In genomic region chr19:9992011-9992958, GRCm38 (mm10) we compare ENCODE assay signal across 7 mouse cellular contexts. TPM values are rescaled to one million over a fixed set of nuclear protein-coding genes. Genes with fewer than 3 reads are reported as not detected.
DNase-seq lines count a peak whose midpoint lies in the region; ATAC-seq and TF ChIP-seq lines count a peak whose summit lies in the region.

No protein-coding gene starts in this region.

- H3K27ac ChIP-seq in layer of hippocampus, adult 2 months, result peak overlapping the region; percentile 79; the same call in 1 of the 2 replicates
- no peak overlapping the region for H3K27ac ChIP-seq in forebrain, embryonic 11.5 days (ENCODE audit: low read depth, low read length)
- no peak overlapping the region for H3K27ac ChIP-seq in intestine, postnatal 0 days (ENCODE audit: low read depth, low read length)
- H3K27ac ChIP-seq in neural tube, embryonic 14.5 days (ENCODE audit: low read depth, low read length), result no peak overlapping the region

- H3K27me3 ChIP-seq in forebrain, embryonic 11.5 days (ENCODE audit: control insufficient read depth, insufficient read depth, low read length), result no peaks in the 10 kb centered on the region
- no peaks in the 10 kb centered on the region for H3K27me3 ChIP-seq in intestine, postnatal 0 days (replicated peaks; ENCODE audit: control insufficient read depth, insufficient read depth, low read length)
- no peaks in the 10 kb centered on the region for H3K27me3 ChIP-seq in neural tube, embryonic 14.5 days (ENCODE audit: control insufficient read depth, insufficient read depth, low read length)

- 47% methylated on average over 26 of the region's 26 CpGs for WGBS in forebrain, embryonic 11.5 days
- 54% methylated on average over 26 of the region's 26 CpGs for WGBS in intestine, postnatal 0 days
- WGBS in neural tube, embryonic 14.5 days, result 47% methylated on average over 26 of the region's 26 CpGs

- peak overlapping the region; percentile 43 for H3K9ac ChIP-seq in forebrain, embryonic 11.5 days (ENCODE audit: low read length)
- H3K9ac ChIP-seq in intestine, postnatal 0 days (ENCODE audit: low read depth, low read length), result no peak overlapping the region
- H3K9ac ChIP-seq in neural tube, embryonic 14.5 days (replicated peaks; ENCODE audit: low read depth, low read length), result 0 out of 2 replicates have a peak overlapping the region, but pooled peaks have one; percentile 29

- no peaks in the 10 kb centered on the region for H3K36me3 ChIP-seq in forebrain, embryonic 11.5 days (ENCODE audit: control insufficient read depth, insufficient read depth, low read length)
- no peaks in the 10 kb centered on the region for H3K36me3 ChIP-seq in intestine, postnatal 0 days (ENCODE audit: control insufficient read depth, insufficient read depth)
- no peaks in the 10 kb centered on the region for H3K36me3 ChIP-seq in neural tube, embryonic 14.5 days (ENCODE audit: control insufficient read depth, insufficient read depth, low read length)

- no peaks in the 10 kb centered on the region for H3K9me3 ChIP-seq in forebrain, embryonic 11.5 days (ENCODE audit: control insufficient read depth, low read length)
- H3K9me3 ChIP-seq in intestine, postnatal 0 days (ENCODE audit: control insufficient read depth), result no peaks in the 10 kb centered on the region
- H3K9me3 ChIP-seq in neural tube, embryonic 14.5 days (ENCODE audit: control insufficient read depth, low read length), result no peaks in the 10 kb centered on the region

- no peak for DNase-seq in layer of hippocampus, adult 2 months (ENCODE audit: low spot score in 2 of 2)
- no peak for DNase-seq in layer of hippocampus, postnatal 25 days (ENCODE audit: extremely low spot score in 1 of 2, low spot score in 1 of 2)
- peak; percentile 55 for DNase-seq in forebrain, embryonic 11.5 days (ENCODE audit: low spot score)
- no peak for DNase-seq in c-Kit-positive CD71-positive TER-119-positive erythroid progenitor cells, embryonic 14.5 days (ENCODE audit: low spot score)
- DNase-seq in left cerebral cortex, adult 8-10 months (ENCODE audit: low spot score in 2 of 2), result no peak

- H3K4me2 ChIP-seq in forebrain, embryonic 11.5 days (ENCODE audit: low read depth, low read length, severe bottlenecking), result peak overlapping the region; percentile 60
- peak overlapping the region; percentile 53 for H3K4me2 ChIP-seq in intestine, postnatal 0 days (replicated peaks; ENCODE audit: low read depth)
- H3K4me2 ChIP-seq in neural tube, embryonic 14.5 days (ENCODE audit: low read depth, low read length), result peak overlapping the region; percentile 41

- peak; percentile 35 for ATAC-seq in forebrain, embryonic 11.5 days (replicated peaks; ENCODE audit: low FRiP score)
- ATAC-seq in intestine, postnatal 0 days, result peak; percentile 3; the same call in 1 of the 2 replicates
- ATAC-seq in neural tube, embryonic 14.5 days (ENCODE audit: low read depth), result peak; percentile 67

- no peaks in the 10 kb centered on the region for H3K4me1 ChIP-seq in forebrain, embryonic 11.5 days (replicated peaks; ENCODE audit: control insufficient read depth, insufficient read depth, low read length)
- no peaks in the 10 kb centered on the region for H3K4me1 ChIP-seq in intestine, postnatal 0 days (replicated peaks; ENCODE audit: control insufficient read depth, insufficient read depth, low read length)
- H3K4me1 ChIP-seq in neural tube, embryonic 14.5 days (ENCODE audit: control insufficient read depth, insufficient read depth, low read length), result no peaks in the 10 kb centered on the region

- peak overlapping the region; percentile 50 for H3K4me3 ChIP-seq in layer of hippocampus, adult 2 months
- peak overlapping the region; percentile 28 for H3K4me3 ChIP-seq in forebrain, embryonic 11.5 days (ENCODE audit: low read depth, low read length)
- 0 out of 2 replicates have a peak overlapping the region, but pooled peaks have one; percentile 5 for H3K4me3 ChIP-seq in intestine, postnatal 0 days (ENCODE audit: low read depth, low read length)
- H3K4me3 ChIP-seq in neural tube, embryonic 14.5 days (ENCODE audit: low read depth, low read length), result peak overlapping the region; percentile 12; the same call in 1 of the 2 replicates

- no peak for TF ChIP-seq CTCF in layer of hippocampus, adult 2 months (conservative IDR thresholded peaks at IDR 0.05)
- TF ChIP-seq CTCF in intestine, postnatal 0 days (IDR thresholded peaks at IDR 0.05; ENCODE audit: low read depth), result no peak

RNA-seq across cellular contexts. Expression of gene Best1, which starts 9.1 kb away (rescaled TPM):
- total RNA-seq in layer of hippocampus, adult 2 months (2021), result 1 to 10 TPM; 1.2 to 1.5 TPM
- under 1 TPM; 0.85 to 0.96 TPM for total RNA-seq in layer of hippocampus, postnatal 25 days (2021)
- 0.92 and 1.5 TPM in 2 replicates for polyA plus RNA-seq in forebrain, embryonic 11.5 days (2014; fragmentation: Nextera tagmentation; extraction: Ambion mirVana)
- polyA plus RNA-seq in intestine, postnatal 0 days (2015; fragmentation: Nextera tagmentation; extraction: Ambion mirVana), result 0.61 and 0.89 TPM in 2 replicates
- polyA plus RNA-seq in neural tube, embryonic 14.5 days (2014; fragmentation: Nextera tagmentation; extraction: Ambion mirVana), result 1.5 and 2.3 TPM in 2 replicates
- total RNA-seq in left cerebral cortex, adult 8-10 months (2022), result 1 to 10 TPM; 1.1 to 2.3 (median 1.2) TPM

RNA-seq across cellular contexts. Expression of gene Rab3il1, which starts 9.2 kb away (rescaled TPM):
- total RNA-seq in layer of hippocampus, adult 2 months (2021), result 10 to 100 TPM in 1 of 2 experiments, 1 to 10 TPM in 1; 9.7 to 10.4 TPM
- 1 to 10 TPM; 9.3 TPM for total RNA-seq in layer of hippocampus, postnatal 25 days (2021)
- polyA plus RNA-seq in forebrain, embryonic 11.5 days (2014; fragmentation: Nextera tagmentation; extraction: Ambion mirVana), result 34.5 and 35.1 TPM in 2 replicates
- 63.6 and 65.8 TPM in 2 replicates for polyA plus RNA-seq in intestine, postnatal 0 days (2015; fragmentation: Nextera tagmentation; extraction: Ambion mirVana)
- 13.6 and 23.2 TPM in 2 replicates for polyA plus RNA-seq in neural tube, embryonic 14.5 days (2014; fragmentation: Nextera tagmentation; extraction: Ambion mirVana)
- total RNA-seq in left cerebral cortex, adult 8-10 months (2022), result 10 to 100 TPM in 2 of 4 experiments, 1 to 10 TPM in 2; 9.2 to 12.7 (median 11.1) TPM

RNA-seq across cellular contexts. Expression of gene Fth1, which starts 11.9 kb away (rescaled TPM):
- total RNA-seq in layer of hippocampus, adult 2 months (2021), result 1,000 to 10,000 TPM; 3,170 to 3,409 TPM
- 1,000 to 10,000 TPM; 2,794 to 3,082 TPM for total RNA-seq in layer of hippocampus, postnatal 25 days (2021)
- 1,254 and 1,333 TPM in 2 replicates for polyA plus RNA-seq in forebrain, embryonic 11.5 days (2014; fragmentation: Nextera tagmentation; extraction: Ambion mirVana)
- 6,780 and 7,050 TPM in 2 replicates for polyA plus RNA-seq in intestine, postnatal 0 days (2015; fragmentation: Nextera tagmentation; extraction: Ambion mirVana)
- 1,462 and 1,732 TPM in 2 replicates for polyA plus RNA-seq in neural tube, embryonic 14.5 days (2014; fragmentation: Nextera tagmentation; extraction: Ambion mirVana)
- 1,000 to 10,000 TPM; 2,793 to 3,196 (median 2,896) TPM for total RNA-seq in left cerebral cortex, adult 8-10 months (2022)

RNA-seq across cellular contexts. Expression of gene Fads3, which starts 49.1 kb away (rescaled TPM):
- 10 to 100 TPM; 25.0 to 25.6 TPM for total RNA-seq in layer of hippocampus, adult 2 months (2021)
- 10 to 100 TPM; 26.3 to 27.9 TPM for total RNA-seq in layer of hippocampus, postnatal 25 days (2021)
- polyA plus RNA-seq in forebrain, embryonic 11.5 days (2014; fragmentation: Nextera tagmentation; extraction: Ambion mirVana), result 5.9 and 6.1 TPM in 2 replicates
- 4.7 and 4.8 TPM in 2 replicates for polyA plus RNA-seq in intestine, postnatal 0 days (2015; fragmentation: Nextera tagmentation; extraction: Ambion mirVana)
- polyA plus RNA-seq in neural tube, embryonic 14.5 days (2014; fragmentation: Nextera tagmentation; extraction: Ambion mirVana), result 19.3 and 19.5 TPM in 2 replicates
- 10 to 100 TPM; 25.9 to 28.5 (median 27.1) TPM for total RNA-seq in left cerebral cortex, adult 8-10 months (2022)

Comparison
In these comparisons a context has a peak if more than half of its experiments do, and no peak if none do; other contexts are left out.
1. ATAC-seq: peak in every context shown above with its lines; median percentile 67 in neural tube, embryonic 14.5 days; 35 in forebrain, embryonic 11.5 days; 3 in intestine, postnatal 0 days.